Mouse (Mus musculus): ENCODE measurements around the gene Pik3r5.
A peak's percentile ranks its signal among the peaks of the same experiment; 100 is the strongest.

Gene Pik3r5

DNA sequence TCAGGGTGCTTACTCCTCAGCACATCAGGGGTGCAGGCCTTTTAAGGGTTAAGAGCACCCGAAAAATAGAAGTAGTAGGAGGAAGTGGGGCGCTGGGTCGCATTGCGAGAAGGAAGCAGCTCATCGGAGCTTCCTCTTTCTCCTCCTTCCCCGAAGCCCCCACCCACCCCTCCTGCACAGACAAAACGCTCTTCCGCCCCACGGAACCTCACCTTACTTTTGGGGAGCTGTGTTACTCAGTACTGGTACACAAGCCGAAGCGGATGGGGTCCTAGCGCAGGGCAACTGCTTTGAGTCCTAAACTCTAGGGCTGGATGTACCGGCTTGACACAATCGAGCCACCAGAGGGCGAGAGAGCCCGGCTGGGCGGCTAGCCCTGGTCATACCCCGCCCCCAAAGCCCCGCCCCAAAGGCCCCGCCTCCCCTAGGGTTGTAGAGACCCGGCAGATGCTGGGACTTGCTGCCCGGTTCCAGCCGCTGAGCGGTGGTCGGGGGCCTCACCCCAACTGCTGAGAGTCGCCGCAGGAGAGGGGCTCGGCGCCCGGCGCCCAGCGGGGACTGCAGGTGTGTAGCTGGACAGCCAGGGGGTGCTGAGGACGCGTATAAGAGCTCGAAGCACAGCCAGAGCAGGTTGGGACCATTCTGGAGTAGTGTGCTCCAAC is at the start of gene Pik3r5:
Gene Pik3r5 (plus strand): TSS at position 423 of the 662 bp plus-strand sequence.
- DNase-seq: peak; percentile 94

DNA sequence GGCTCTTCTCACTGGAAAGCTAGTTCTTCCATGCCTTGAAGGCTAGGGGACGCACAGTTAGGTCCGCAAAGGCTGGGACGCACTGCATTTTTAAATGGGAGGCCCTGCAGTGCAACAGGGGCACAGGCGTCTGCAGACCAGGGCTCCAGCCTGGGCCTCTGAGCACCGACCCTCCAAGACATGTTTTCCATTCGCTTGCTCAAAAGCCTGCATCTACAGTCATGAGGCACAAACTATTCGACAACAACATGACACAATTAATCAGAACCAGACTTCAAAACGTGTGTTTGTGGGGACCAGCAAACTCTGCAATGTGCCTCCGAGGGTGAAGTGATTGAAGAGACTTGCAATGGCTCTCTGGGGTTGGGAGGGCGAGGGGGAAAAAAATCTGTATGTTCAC is 48.4 kb upstream of the Pik3r5 start:
- DNase-seq: no peak

- DNase-seq: no peak
These were observed 47.8 kb upstream of the Pik3r5 start for GRCm38 (mm10) chr11:68384131-68384530.

GRCm38 (mm10) chr11:68384592-68385020 is 47.3 kb upstream of the Pik3r5 start:
- DNase-seq: no peak

- DNase-seq: peak; percentile 32
These were observed 46.7 kb upstream of the Pik3r5 start for GRCm38 (mm10) chr11:68385021-68385821.

- peak; percentile 38 for DNase-seq
These were observed 45.9 kb upstream of the Pik3r5 start for GRCm38 (mm10) chr11:68385921-68386588.

DNA sequence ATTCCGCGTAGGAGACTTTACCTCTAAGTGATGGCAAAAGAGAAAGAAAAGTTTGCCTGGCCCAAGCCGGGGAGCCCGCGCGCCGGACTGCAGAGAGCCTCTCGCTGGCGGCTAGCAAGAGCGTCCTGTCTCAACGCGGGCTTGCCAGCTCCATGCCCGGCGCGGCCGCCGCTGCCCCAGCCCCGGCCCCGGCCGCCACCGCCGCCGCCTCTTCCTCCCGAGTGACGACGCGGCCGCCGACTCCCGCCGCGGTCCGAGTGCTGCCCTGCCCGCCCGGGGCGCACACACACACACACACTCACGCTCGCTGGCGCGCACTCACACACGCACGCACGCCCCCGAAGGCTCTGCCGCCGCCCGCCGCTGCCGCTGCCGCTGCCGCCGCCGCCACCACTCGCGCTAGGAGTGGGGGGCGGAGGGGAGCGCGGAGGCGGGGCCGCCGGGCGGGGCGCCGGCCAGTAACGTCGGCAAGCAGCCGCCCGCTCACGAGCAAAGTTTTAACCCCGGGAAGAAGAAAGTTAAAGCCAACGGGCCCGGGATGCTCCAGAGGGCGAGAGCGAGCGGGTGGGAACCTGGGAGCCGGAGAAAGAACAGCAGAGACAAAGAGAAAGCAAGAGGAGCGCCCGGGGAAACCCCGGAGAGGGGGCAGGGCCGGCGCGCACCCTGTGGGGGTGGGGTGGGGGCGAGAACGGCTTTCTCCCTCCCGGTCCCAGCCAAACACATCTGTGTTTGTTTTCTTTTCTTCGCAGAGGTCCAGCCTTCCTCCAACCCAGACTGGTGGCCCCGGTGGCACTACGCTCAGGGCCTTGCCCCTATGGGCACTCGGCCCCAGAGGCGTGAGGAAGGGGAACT is 45.1 kb upstream of the Pik3r5 start:
- DNase-seq: peak; percentile 69

DNA sequence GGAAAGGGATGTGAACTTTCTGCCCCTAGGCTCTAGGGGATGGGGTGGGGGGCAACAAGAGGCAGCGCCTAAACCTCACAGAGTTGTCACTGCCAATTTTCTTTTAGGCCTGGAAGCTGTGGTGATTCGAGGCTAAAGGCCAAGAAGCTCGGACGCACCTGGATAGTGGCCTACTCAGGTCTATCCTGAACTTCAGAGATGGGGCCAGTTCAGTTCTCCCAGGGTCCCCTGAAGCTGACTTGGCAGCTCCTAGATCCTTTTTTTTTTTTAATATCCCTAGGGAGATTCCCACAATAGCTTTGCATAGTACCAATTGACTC is 44.5 kb upstream of the Pik3r5 start:
- DNase-seq: no peak

- no peak for DNase-seq
These were observed 43.8 kb upstream of the Pik3r5 start for GRCm38 (mm10) chr11:68387971-68388654.

- DNase-seq: no peak
These were observed 43.3 kb upstream of the Pik3r5 start for GRCm38 (mm10) chr11:68388655-68389015.

- DNase-seq: no peak
These were observed 42.3 kb upstream of the Pik3r5 start for GRCm38 (mm10) chr11:68389621-68390020.

DNA sequence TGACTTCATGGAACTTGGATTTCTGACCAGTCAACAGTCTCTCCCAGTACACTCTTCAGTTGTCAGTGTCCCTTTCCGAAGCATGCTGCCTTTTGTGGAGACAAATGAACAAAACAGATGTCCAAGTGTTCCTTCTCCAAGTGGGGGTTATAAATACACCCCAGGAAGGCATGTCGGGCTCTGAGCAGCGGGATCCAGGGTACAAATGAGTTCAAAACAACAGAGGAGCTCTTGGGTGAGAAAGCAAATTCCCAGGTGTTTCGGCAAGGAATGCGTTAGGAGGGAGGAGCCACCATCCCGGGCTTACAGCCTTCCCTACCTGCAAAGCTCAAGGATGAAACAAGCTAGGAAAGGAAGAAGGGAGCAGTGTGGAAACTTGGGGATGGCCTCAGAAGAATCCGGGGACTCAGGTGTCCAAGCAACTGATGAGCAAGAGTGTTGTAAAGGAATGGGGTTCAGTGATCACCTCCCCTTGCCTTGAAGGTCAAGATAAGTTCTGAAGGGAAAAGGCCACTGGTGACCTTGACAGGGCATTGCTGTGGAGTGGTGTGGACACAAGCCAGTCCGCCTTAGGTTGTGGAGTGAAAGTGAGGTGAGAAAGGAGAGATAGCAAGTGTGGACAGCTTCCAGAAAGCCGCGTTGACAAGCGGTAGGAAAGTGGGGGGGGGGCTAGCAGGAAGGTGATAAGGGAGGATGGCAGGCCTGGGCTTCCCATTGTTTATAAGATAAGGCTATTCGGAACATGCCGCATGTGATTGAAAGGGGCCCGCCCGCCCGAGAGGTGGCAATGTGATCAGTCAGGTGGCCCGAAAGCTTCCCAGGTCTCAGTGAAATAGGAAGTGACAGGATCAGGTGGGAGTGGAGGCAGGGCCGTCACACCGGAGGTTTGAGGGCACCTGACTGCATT is 41.3 kb upstream of the Pik3r5 start:
- no peak for DNase-seq

DNA sequence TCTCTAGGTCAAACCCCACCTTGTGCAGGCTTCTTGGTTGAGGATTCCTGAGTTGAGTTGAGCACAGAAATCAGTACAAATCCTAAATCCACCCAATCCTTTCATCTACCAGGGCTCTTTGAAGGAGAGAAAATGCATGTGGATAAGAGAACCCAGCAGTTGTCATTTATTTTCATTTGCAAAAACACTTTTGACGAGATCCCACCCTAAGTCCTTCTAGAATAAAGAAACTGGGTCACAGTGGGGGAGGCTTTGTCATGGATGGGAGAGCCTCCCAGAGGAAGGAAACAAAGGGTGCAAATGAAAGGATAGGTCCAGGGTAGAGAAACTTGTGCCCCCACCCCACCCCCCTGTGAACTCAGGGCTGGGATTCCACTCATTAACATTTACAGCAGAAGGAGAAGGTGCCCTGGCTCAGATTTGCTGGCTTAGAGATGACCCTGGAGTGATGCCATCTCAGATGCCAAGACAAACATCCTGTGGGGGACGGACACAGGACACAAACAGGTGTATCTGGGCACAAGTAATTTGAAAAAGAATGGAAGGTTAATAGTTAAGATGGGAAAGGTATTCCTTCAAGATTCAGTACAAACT is 37.9 kb upstream of the Pik3r5 start:
- no peak for DNase-seq

- DNase-seq: no peak
These were observed 37.2 kb upstream of the Pik3r5 start for GRCm38 (mm10) chr11:68394749-68395148.

DNA sequence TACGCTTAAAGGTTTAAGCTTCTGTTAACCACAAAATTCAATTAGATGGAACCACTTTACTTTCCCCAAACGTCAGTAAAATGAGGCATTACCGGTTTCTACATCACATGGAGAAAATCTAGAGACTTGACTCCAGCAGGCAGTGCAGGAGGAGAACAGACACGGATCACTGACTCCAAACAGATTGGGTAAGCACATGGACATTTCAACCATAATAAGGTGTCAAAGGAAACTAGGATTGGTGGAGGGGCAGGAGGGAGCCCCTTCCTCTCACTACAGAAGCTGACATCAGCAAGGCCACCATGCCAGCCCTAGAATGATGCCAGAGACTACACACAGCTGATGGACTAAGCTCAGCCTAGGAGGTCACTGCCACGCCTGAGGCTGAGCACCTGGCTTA is 36.4 kb upstream of the Pik3r5 start:
- no peak for DNase-seq

GRCm38 (mm10) chr11:68398891-68399547 is 32.9 kb upstream of the Pik3r5 start:
- DNase-seq: no peak

DNA sequence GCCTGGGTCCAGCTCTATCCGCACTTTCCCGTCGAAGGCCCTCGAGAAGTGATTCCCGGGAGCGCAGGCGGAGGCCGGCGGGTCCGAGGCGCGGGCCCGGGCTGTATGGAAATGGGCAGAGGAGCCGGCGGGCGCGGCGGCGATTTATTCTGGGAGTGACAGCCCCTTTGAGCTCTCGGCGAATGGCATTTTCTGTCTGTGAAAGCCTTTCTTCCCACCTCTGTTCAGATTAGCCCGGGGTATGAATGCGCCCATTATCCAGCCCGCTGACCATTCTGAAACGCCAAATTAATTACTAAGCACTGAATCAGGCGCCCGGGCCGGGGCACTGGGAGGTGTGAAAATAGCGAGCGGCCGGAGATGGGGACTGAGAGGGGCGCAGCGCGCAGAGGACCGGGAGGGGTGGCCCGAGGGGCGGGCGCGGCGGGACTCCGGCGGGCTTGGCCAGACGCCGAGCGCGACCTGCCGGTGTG is 32.3 kb upstream of the Pik3r5 start:
- DNase-seq: no peak

DNA sequence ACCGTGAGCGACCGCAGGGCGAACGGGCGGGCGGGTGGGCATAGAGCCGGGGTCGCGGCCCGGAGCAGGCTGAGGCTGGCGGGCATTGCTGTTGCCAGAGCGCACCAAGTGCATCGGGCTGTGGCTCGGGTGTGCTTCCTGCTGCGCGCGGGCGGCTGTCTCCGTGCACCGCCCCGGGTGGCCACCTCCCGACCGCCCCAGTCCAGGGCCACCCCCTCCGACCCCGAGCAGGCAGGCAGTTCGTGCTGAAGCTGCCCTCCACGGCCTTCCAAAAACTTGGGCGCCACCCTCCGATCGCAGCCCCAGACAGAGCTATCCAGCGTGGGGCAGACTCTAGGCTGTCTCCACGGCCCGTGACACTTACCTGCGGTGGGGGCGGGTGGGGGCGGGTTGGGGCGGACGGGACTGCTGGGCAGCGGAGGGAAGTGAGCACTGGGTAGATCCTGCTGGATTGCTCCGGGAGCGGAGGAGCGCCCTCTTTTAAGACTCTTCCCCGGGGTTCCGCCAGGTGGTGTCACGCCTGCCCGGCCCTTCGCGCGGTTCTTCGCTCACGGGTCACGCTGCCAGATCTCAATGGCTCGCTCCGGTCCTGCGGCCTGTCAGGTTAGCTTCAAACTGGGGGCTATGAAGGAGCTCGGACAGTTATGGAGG is 31.8 kb upstream of the Pik3r5 start:
- peak; percentile 49 for DNase-seq

GRCm38 (mm10) chr11:68400727-68401219 is 31.1 kb upstream of the Pik3r5 start, which contains the start of gene Ntn1:
Gene Ntn1 (minus strand): TSS chr11:68400823.
- no peak for DNase-seq
